Comparison of ENCODE assay signal across 12 mouse cellular contexts in genomic region chr11:5562625-5563268, GRCm38 (mm10). TPM values are rescaled to one million over a fixed set of nuclear protein-coding genes. Genes with fewer than 3 reads are reported as not detected.
A peak's percentile ranks its signal among the peaks of the same experiment; 100 is the strongest.
DNase-seq lines count a peak whose midpoint lies in the region; ATAC-seq and TF ChIP-seq lines count a peak whose summit lies in the region.
"Had no signal": no experiment of that assay in that cellular context is flagged by ENCODE, and none has a peak within 500 bp of the region (broad histone marks: within the 10 kb centered on the region; RNA-seq: fewer than 3 reads in every experiment).

No protein-coding gene starts in this region.

- no peak overlapping the region for H3K4me3 ChIP-seq in lung, embryonic 14.5 days (ENCODE audit: low read depth, low read length)
- H3K4me3 ChIP-seq in lung, adult 2 months (replicated peaks; ENCODE audit: extremely low read depth, low read depth, low read length) = no peak overlapping the region
- no peak overlapping the region for H3K4me3 ChIP-seq in hindbrain, embryonic 14.5 days (replicated peaks; ENCODE audit: low read length)
- H3K4me3 ChIP-seq in lung, postnatal 0 days (ENCODE audit: low read depth, low read length) = no peak overlapping the region
- H3K4me3 ChIP-seq: erythroblast, embryonic 14.5 days; limb, embryonic 12.5 days had no signal

- no peak overlapping the region for H3K27ac ChIP-seq in lung, embryonic 14.5 days (ENCODE audit: low read depth)
- H3K27ac ChIP-seq in hindbrain, embryonic 14.5 days = no peak overlapping the region
- H3K27ac ChIP-seq in lung, postnatal 0 days (ENCODE audit: low read length) = no peak overlapping the region
- H3K27ac ChIP-seq: limb, embryonic 12.5 days had no signal

- no peaks in the 10 kb centered on the region for H3K36me3 ChIP-seq in lung, embryonic 14.5 days (ENCODE audit: insufficient read depth)
- H3K36me3 ChIP-seq in hindbrain, embryonic 14.5 days (replicated peaks; ENCODE audit: control insufficient read depth, insufficient read depth) = no peaks in the 10 kb centered on the region
- no peaks in the 10 kb centered on the region for H3K36me3 ChIP-seq in lung, postnatal 0 days (ENCODE audit: insufficient read depth, low read length)
- H3K36me3 ChIP-seq: limb, embryonic 12.5 days had no signal

- no peak overlapping the region for H3K4me2 ChIP-seq in lung, embryonic 14.5 days
- no peak overlapping the region for H3K4me2 ChIP-seq in hindbrain, embryonic 14.5 days (replicated peaks)
- no peak overlapping the region for H3K4me2 ChIP-seq in lung, postnatal 0 days (replicated peaks; ENCODE audit: low read depth, low read length)
- H3K4me2 ChIP-seq: limb, embryonic 12.5 days had no signal

- peak; percentile 12; the same call in 1 of the 2 replicates for TF ChIP-seq CTCF in lung, embryonic 14.5 days (IDR thresholded peaks at IDR 0.05; ENCODE audit: low read depth)
- no peak for TF ChIP-seq CTCF in lung, adult 2 months (IDR thresholded peaks at IDR 0.05; ENCODE audit: insufficient read depth, low read length)
- no peak for TF ChIP-seq CTCF in lung, postnatal 0 days (IDR thresholded peaks at IDR 0.05)

- no peaks in the 10 kb centered on the region for H3K4me1 ChIP-seq in lung, embryonic 14.5 days (ENCODE audit: insufficient read depth)
- H3K4me1 ChIP-seq in lung, adult 2 months (ENCODE audit: control insufficient read depth, insufficient read depth, low read length) = no peaks in the 10 kb centered on the region
- H3K4me1 ChIP-seq in hindbrain, embryonic 14.5 days (replicated peaks; ENCODE audit: control insufficient read depth, insufficient read depth, low read length) = no peaks in the 10 kb centered on the region
- H3K4me1 ChIP-seq in lung, postnatal 0 days (ENCODE audit: insufficient read depth, low read depth, low read length) = no peaks in the 10 kb centered on the region
- H3K4me1 ChIP-seq: limb, embryonic 12.5 days had no signal

- no peak for TF ChIP-seq POLR2A in lung, adult 2 months (IDR thresholded peaks at IDR 0.05; ENCODE audit: borderline replicate concordance, extremely low read depth, low read depth, low read length)

- no peak for TF ChIP-seq EP300 in lung, postnatal 0 days (IDR thresholded peaks at IDR 0.05)

- DNase-seq in lung, embryonic 14.5 days = no peak
- no peak for DNase-seq in lung, adult 2 months
- peak; percentile 40 for DNase-seq in embryo, embryonic 10.5 days (ENCODE audit: low spot score)
- DNase-seq in hindbrain, embryonic 14.5 days (ENCODE audit: low spot score) = peak; percentile 28
- peak; percentile 75 for DNase-seq in retina, postnatal 1 day
- no peak for DNase-seq in cerebellum, postnatal 36 days
- DNase-seq in lung, postnatal 0 days (ENCODE audit: low spot score) = no peak

- no peak overlapping the region for H3K9ac ChIP-seq in lung, embryonic 14.5 days
- no peak overlapping the region for H3K9ac ChIP-seq in hindbrain, embryonic 14.5 days
- H3K9ac ChIP-seq in lung, postnatal 0 days (replicated peaks; ENCODE audit: low read depth) = no peak overlapping the region
- H3K9ac ChIP-seq: limb, embryonic 12.5 days had no signal

- ATAC-seq in lung, embryonic 14.5 days (ENCODE audit: insufficient read depth) = no peak
- peak; percentile 48; the same call in 1 of the 2 replicates for ATAC-seq in hindbrain, embryonic 14.5 days (ENCODE audit: low FRiP score)
- ATAC-seq in lung, postnatal 0 days = no peak
- ATAC-seq: Patski had no signal

- WGBS in lung, embryonic 14.5 days = 29% methylated on average over 9 of the region's 9 CpGs
- 46% methylated on average over 9 of the region's 9 CpGs for WGBS in lung, adult 2 months
- 17% methylated on average over 8 of the region's 9 CpGs for WGBS in hindbrain, embryonic 14.5 days
- WGBS in lung, postnatal 0 days = 35% methylated on average over 9 of the region's 9 CpGs

- no peaks in the 10 kb centered on the region for H3K9me3 ChIP-seq in lung, embryonic 14.5 days (ENCODE audit: low read depth, low read length)
- no peaks in the 10 kb centered on the region for H3K9me3 ChIP-seq in hindbrain, embryonic 14.5 days (ENCODE audit: control insufficient read depth, low read length)
- no peaks in the 10 kb centered on the region for H3K9me3 ChIP-seq in lung, postnatal 0 days (ENCODE audit: low read length)

- no peaks in the 10 kb centered on the region for H3K27me3 ChIP-seq in lung, embryonic 14.5 days (ENCODE audit: insufficient read depth, low read length)
- no peaks in the 10 kb centered on the region for H3K27me3 ChIP-seq in hindbrain, embryonic 14.5 days (ENCODE audit: control insufficient read depth, insufficient read depth, low read length)
- H3K27me3 ChIP-seq in lung, postnatal 0 days (replicated peaks; ENCODE audit: insufficient read depth, low read length) = no peaks in the 10 kb centered on the region
- H3K27me3 ChIP-seq: limb, embryonic 12.5 days had no signal

RNA-seq across cellular contexts. Expression of gene Ankrd36, which starts 6.7 kb away (rescaled TPM):
- polyA plus RNA-seq in lung, embryonic 14.5 days (2014; fragmentation: Nextera tagmentation; extraction: Ambion mirVana) = not detected in 2 replicates
- polyA plus RNA-seq in lung, adult 2 months (2012; rRNA removed) = not detected in 2 replicates
- not detected in 2 replicates for polyA plus RNA-seq in hindbrain, embryonic 14.5 days (2014; fragmentation: Nextera tagmentation; extraction: Ambion mirVana)
- polyA plus RNA-seq in lung, postnatal 0 days (2015; fragmentation: Nextera tagmentation; extraction: Ambion mirVana) = 0.15 TPM in 1 of 2 replicates, not detected in the other
- polyA plus RNA-seq: erythroblast, embryonic 14.5 days; intestine, embryonic 14.5 days; limb, embryonic 12.5 days; Patski; stomach, embryonic 14.5 days had no signal

RNA-seq across cellular contexts. Expression of gene Ccdc117, which starts 20.8 kb away (rescaled TPM):
- polyA plus RNA-seq in lung, embryonic 14.5 days (2014; fragmentation: Nextera tagmentation; extraction: Ambion mirVana) = 22.4 and 24.9 TPM in 2 replicates
- polyA plus RNA-seq in lung, adult 2 months (2012; rRNA removed) = 7.9 and 8.7 TPM in 2 replicates
- 11.4 and 15.4 TPM in 2 replicates for polyA plus RNA-seq in hindbrain, embryonic 14.5 days (2014; fragmentation: Nextera tagmentation; extraction: Ambion mirVana)
- 13.4 and 13.9 TPM in 2 replicates for polyA plus RNA-seq in lung, postnatal 0 days (2015; fragmentation: Nextera tagmentation; extraction: Ambion mirVana)

RNA-seq across cellular contexts. Expression of gene Xbp1, which starts 42.3 kb away (rescaled TPM):
- 180 and 193 TPM in 2 replicates for polyA plus RNA-seq in lung, embryonic 14.5 days (2014; fragmentation: Nextera tagmentation; extraction: Ambion mirVana)
- 123 and 131 TPM in 2 replicates for polyA plus RNA-seq in lung, adult 2 months (2012; rRNA removed)
- 133 and 167 TPM in 2 replicates for polyA plus RNA-seq in hindbrain, embryonic 14.5 days (2014; fragmentation: Nextera tagmentation; extraction: Ambion mirVana)
- polyA plus RNA-seq in lung, postnatal 0 days (2015; fragmentation: Nextera tagmentation; extraction: Ambion mirVana) = 211 and 242 TPM in 2 replicates

Comparison
In these comparisons a context has a peak if more than half of its experiments do, and no peak if none do; other contexts are left out.
1. DNase-seq: peak in embryo, embryonic 10.5 days (single experiment), hindbrain, embryonic 14.5 days (single experiment) and retina, postnatal 1 day (single experiment); none in lung, embryonic 14.5 days (single experiment), lung, adult 2 months (single experiment), cerebellum, postnatal 36 days (0 of 2) and lung, postnatal 0 days (single experiment).